Mouse (Mus musculus) intestine, postnatal 0 days (tissue): ENCODE measurements around the gene Hmgn1. TPM values are rescaled to one million over a fixed set of nuclear protein-coding genes. Genes with fewer than 3 reads are reported as not detected.
"Not testable (repeated sequence)": the region's sequence is repeated elsewhere in the genome, so short reads cannot be mapped to it uniquely, and the experiment has no call there.

ENCODE experiments used
- ATAC-seq: fragments of 200-750 bp; cut with Nextera tagmentation; 2 replicates; pipeline ENCODE4 v1.8.0; 2017; ENCODE audit warnings: mild to moderate bottlenecking, moderate TSS enrichment, moderate library complexity
- H3K27ac ChIP-seq: fragments of 300-500 bp; sonication (generic); 2 replicates; pipeline ENCODE4 v1.5.1; 2014; ENCODE audit warnings: mild to moderate bottlenecking, low read depth, low read length, moderate library complexity
- H3K27me3 ChIP-seq: fragments of 300-500 bp; sonication (generic); replicated peaks from 2 replicates; pipeline ENCODE4 v1.6.1; 2014; ENCODE audit warnings: low read length, mixed read lengths; ENCODE audit not compliant: control insufficient read depth, insufficient read depth
- H3K36me3 ChIP-seq: fragments of 300-500 bp; sonication (generic); 2 replicates; pipeline ENCODE4 v1.6.1; 2014; ENCODE audit warnings: mild to moderate bottlenecking, moderate library complexity; ENCODE audit not compliant: control insufficient read depth, insufficient read depth
- H3K4me1 ChIP-seq: fragments of 300-500 bp; sonication (generic); replicated peaks from 2 replicates; pipeline ENCODE4 v1.6.1; 2014; ENCODE audit warnings: antibody characterized with exemption, low read length, mixed read lengths; ENCODE audit not compliant: control insufficient read depth, insufficient read depth
- H3K4me2 ChIP-seq: fragments of 300-500 bp; sonication (generic); replicated peaks from 2 replicates; pipeline ENCODE4 v1.6.1; 2014; ENCODE audit warnings: low read depth, mild to moderate bottlenecking, moderate library complexity
- H3K4me3 ChIP-seq: fragments of 300-500 bp; sonication (generic); 2 replicates; pipeline ENCODE4 v1.5.1; 2014; ENCODE audit warnings: low read depth, low read length
- H3K9ac ChIP-seq: fragments of 300-500 bp; sonication (generic); 2 replicates; pipeline ENCODE4 v1.6.1; 2014; ENCODE audit warnings: mild to moderate bottlenecking, low read depth, low read length
- H3K9me3 ChIP-seq: fragments of 300-500 bp; sonication (generic); 2 replicates; pipeline ENCODE4 v1.6.1; 2016; ENCODE audit warnings: mixed run types; ENCODE audit not compliant: control insufficient read depth
- CTCF ChIP-seq: sonication (generic); IDR thresholded peaks from 2 replicates; pipeline ENCODE4 v1.5.1; 2016; ENCODE audit warnings: low read depth, mild to moderate bottlenecking, control low read depth, antibody characterized with exemption, moderate library complexity
- WGBS: fragments of 180-500 bp; shearing (Covaris S2); extraction: QIAGEN DNeasy Blood & Tissue Kit; methylation state at CpG from one replicate; pipeline ENCODE4 v1.1.7; 2014; 5-methylcytosine and 5-hydroxymethylcytosine counted together
- polyA plus RNA-seq: library from polyadenylated mRNA; unstranded; fragments of >200 nt; fragmentation: Nextera tagmentation; extraction: Ambion mirVana; gene quantifications from 2 replicates; pipeline ENCODE4 v1.2.1, GENCODE M21; 2015

The Hmgn1 gene
- polyA plus RNA-seq, 1 experiment from 2014 or later = 202 TPM

DNA sequence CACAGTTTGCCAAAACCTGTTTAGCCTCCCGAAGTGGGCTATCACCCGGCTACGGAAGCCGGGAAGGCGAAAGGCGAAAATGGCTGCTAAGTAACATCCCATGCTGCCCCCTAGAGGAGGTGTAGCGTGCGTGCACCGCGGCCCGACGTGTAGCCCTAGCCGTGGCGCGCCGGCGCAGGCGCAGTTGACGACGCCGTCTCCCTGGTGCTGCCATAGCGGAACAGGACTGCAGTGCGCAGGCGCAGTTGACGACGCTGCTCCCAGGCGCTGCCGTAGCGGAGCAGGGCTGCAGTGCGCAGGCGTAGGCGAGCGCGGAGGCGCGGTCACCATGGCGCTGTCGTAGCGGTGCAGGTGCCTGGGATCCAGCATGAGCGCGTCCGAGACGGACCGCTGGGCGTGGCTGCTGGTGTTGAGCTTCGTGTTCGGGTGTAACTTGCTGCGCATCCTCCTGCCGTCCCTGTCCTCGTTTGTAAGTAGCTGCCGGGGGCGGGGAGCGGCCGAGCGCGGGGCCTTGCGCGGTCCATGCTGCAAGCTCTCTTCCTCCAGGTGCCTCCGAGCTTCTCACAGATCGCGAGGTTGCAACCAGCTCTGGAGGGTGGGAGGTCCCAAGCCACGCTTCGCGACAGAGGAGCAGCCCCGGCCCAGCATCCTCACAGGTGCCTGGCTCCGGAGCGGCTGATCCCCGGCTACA is 17.7 kb upstream of the Hmgn1 start, which contains the start of gene Wrb:
Wrb (plus strand) TSS at position 298 of the 691 bp plus-strand sequence.
- H3K27me3 ChIP-seq = no peaks in the 10 kb centered on the region
- peak within 1 kb of the TSS; percentile 99 for H3K4me2 ChIP-seq
- H3K9me3 ChIP-seq = no peaks in the 10 kb centered on the region
- peak; percentile 99 for TF ChIP-seq CTCF
- H3K27ac ChIP-seq = peak within 1 kb of the TSS; percentile 50; the same call in 1 of the 2 replicates
- H3K4me1 ChIP-seq = no peaks in the 10 kb centered on the region; the same call in 1 of the 2 replicates
- peak within 1 kb of the TSS; percentile 53; the same call in 1 of the 2 replicates for H3K9ac ChIP-seq
- ATAC-seq = peak; percentile 99
- H3K4me3 ChIP-seq = peak within 1 kb of the TSS; percentile 81
- WGBS = under 1% methylated on average over 68 of the region's 68 CpGs
- 0 out of 2 replicates have a peak, but pooled peaks cover 4% of the 10 kb centered on the region for H3K36me3 ChIP-seq

DNA sequence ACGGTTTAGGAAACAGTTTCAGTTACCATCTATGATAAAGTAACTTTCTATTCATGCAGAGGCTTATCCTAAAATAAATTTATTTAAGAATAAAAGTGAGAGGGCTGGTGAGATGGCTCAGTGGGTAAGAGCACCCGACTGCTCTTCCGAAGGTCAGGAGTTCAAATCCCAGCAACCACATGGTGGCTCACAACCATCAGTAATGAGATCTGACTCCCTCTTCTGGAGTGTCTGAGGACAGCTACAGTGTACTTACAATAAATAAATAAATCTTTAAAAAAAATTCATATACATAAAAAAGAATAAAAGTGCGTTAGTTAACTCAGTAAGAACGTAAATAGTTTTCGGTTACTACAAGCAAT is 17.2 kb upstream of the Hmgn1 start:
- H3K9me3 ChIP-seq, H3K4me1 ChIP-seq, H3K27ac ChIP-seq, H3K27me3 ChIP-seq, H3K9ac ChIP-seq, H3K36me3 ChIP-seq: not testable (repeated sequence)
- ATAC-seq = peak; percentile 20
- H3K4me2 ChIP-seq = peak overlapping the region; percentile 99; the same call in 1 of the 2 replicates
- 0 out of 2 replicates have a peak overlapping the region, but pooled peaks have one; percentile 81 for H3K4me3 ChIP-seq
- 23% methylated on average over 6 of the region's 6 CpGs for WGBS

GRCm38 (mm10) chr16:96128466-96128865 is 937 bp upstream of the Hmgn1 start:
- ATAC-seq = no peak
- Histone ChIP-seq H3K27ac (peak overlapping the region; percentile 89), H3K27me3 (no peaks in the 10 kb centered on the region), H3K4me3 (peak overlapping the region; percentile 83), H3K9ac (peak overlapping the region; percentile 85), H3K4me1 (no peaks in the 10 kb centered on the region), H3K4me2 (peak overlapping the region; percentile 88), H3K9me3 (no peaks in the 10 kb centered on the region), H3K36me3 (peaks cover 13% of the 10 kb centered on the region)
- WGBS = 4% methylated on average over 9 of the region's 9 CpGs
- TF ChIP-seq CTCF = no peak

DNA sequence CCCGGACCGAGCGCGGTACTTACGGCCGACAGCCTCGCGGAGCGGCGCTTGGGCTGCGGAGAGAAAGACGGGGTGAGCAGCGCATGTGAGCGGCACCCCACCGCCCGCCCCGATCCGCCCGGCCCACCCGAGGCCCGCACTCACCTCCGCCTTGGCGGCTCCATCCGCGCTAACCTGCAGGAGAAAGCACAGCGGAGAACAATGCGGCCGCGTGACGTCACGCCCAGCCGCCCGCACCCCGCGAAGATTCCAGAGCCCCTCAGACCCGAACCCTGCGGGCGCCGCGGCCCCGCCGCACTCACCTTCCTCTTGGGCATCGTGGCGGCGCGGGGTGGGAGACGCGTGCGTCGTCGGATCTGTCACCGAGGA is 257 bp downstream of the Hmgn1 start:
- ATAC-seq = peak; percentile 46
- 0% methylated on average over 38 of the region's 52 CpGs for WGBS

DNA sequence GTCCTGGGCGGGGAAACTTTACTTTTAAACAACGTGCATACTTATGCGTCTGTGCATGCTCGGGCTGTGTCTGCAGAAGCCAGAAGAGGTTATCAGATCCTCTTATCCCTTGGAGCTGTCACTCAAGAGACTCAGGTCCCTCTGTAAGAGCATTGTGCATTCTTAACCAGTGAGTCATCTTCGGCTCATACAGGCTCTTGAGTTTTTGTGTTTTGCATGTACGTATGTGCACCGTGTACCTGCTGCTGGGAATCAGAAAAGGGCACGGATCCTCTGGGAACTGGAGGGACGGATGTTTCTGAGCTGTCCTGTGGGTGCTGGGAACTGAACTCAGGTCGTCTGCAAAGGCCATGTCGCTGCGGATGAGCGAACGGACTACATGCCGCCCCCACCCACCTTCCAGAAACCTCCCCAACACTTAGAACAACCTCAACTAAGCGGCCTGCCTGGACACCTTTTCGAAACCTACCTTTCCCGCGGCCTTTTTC is 801 bp downstream of the Hmgn1 start:
- H3K27ac ChIP-seq = peak overlapping the region; percentile 89
- peak overlapping the region; percentile 85 for H3K9ac ChIP-seq
- peak overlapping the region; percentile 88 for H3K4me2 ChIP-seq
- no peak for ATAC-seq
- no peaks in the 10 kb centered on the region for H3K4me1 ChIP-seq
- H3K27me3 ChIP-seq = no peaks in the 10 kb centered on the region
- H3K36me3 ChIP-seq = peaks cover 19% of the 10 kb centered on the region
- H3K9me3 ChIP-seq = no peaks in the 10 kb centered on the region
- no peak for TF ChIP-seq CTCF
- WGBS = 3% methylated on average over 19 of the region's 19 CpGs
- peak overlapping the region; percentile 83 for H3K4me3 ChIP-seq

More for the DNA sequence above, 257 bp downstream of the Hmgn1 start:
- Histone ChIP-seq H3K9ac (peak overlapping the region; percentile 85), H3K27me3 (no peaks in the 10 kb centered on the region), H3K9me3 (no peaks in the 10 kb centered on the region), H3K36me3 (peaks cover 19% of the 10 kb centered on the region), H3K4me3 (peak overlapping the region; percentile 83), H3K27ac (peak overlapping the region; percentile 89), H3K4me1 (no peaks in the 10 kb centered on the region), H3K4me2 (peak overlapping the region; percentile 88)
- TF ChIP-seq CTCF = no peak

DNA sequence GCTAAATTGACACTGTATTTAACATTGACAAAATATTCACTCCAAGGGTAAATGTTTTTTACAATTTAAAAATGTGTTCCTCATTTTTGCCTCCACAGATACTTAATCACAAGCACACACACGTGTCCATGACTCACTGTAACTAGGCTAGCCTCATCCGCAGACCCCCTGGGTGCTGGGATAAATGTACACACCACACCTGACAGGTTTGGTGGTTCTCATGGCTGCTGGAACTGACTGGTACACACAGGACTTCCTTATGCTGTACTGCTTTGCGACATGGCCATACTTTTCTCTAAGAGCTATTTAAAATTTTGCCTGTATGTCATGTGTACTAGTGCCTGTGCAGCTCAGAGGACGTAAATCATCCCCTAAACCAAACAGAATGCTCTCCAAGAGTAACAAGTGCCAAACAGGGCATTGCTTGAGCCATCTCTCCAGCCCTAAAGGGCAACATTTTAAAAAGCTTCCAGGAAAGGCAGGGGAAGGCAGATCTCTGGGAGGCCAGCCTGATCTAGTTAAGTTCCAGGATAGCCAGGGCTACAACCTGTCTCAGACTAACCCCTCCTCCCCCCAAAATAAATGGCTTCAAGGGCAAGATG is 7.4 kb downstream of the Hmgn1 start:
- Histone ChIP-seq H3K9ac (no peak overlapping the region), H3K4me3 (no peak overlapping the region), H3K4me2 (no peak overlapping the region), H3K36me3 (peaks cover 28% of the 10 kb centered on the region), H3K4me1 (no peaks in the 10 kb centered on the region), H3K27ac (no peak overlapping the region), H3K9me3 (no peaks in the 10 kb centered on the region), H3K27me3 (no peaks in the 10 kb centered on the region)
- 56% methylated on average over 4 of the region's 4 CpGs for WGBS
- TF ChIP-seq CTCF = no peak
- no peak for ATAC-seq
